Mouse (Mus musculus) adrenal gland (tissue): ENCODE data around the gene Fads3.

Experiments used
- intact Hi-C: fragments of 180-260 bp; cut with DNase I; formaldehyde crosslinking; loops from one replicate; pipeline ENCODE4 v1.15.1; 2025

The Fads3 gene

DNA sequence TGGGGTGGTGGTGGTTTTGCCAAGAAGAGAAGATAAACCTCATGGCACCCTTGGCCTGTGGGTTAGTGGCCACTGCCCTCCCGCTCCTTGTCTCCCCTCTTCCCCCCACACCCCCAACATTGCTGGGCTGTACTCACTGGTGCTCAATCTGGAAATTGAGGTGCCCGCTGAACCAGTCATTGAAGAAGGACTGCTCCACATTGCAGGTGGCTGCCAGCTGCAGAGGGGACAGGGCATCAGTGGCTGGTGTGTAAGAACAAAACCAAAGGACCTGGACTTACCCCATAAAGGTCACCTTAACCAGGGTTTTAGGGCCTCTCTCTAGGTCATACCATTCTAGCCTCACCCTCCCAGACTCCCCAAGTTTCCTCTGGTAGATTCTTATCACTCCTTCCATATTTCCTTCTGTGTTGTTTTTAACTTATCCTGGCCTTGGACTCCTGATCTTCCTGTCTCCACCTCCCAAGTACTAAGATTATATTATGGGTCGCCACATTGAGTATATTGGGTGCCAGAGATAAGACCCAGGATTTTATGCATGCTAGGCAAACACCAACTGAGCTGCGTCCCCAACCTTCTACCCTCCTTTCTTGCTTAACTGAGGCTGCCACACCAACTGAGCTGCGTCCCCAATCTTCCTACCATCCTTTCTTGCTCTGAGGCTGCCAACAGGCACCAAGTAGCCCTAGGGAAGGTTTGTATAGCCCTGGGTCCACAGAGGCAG, 24.3 kb downstream of the Fads3 start:
- intact Hi-C loops, result no loop called here

DNA sequence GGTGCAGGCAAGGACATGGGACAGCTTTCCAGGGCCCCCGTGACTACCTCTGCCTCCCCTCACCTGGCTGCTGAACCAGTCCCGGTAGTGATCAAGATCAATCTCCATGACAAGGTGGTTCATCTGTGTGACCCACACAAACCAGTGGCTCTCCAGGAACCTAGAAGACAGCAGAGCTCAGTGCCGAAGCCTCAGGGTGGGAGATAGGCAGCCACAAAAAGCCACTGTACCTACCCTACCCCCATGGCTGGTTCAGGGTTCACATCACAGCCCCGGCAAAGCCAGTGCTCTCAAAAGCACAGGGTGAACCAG, 24.8 kb downstream of the Fads3 start:
- intact Hi-C loops, result no loop called here

DNA sequence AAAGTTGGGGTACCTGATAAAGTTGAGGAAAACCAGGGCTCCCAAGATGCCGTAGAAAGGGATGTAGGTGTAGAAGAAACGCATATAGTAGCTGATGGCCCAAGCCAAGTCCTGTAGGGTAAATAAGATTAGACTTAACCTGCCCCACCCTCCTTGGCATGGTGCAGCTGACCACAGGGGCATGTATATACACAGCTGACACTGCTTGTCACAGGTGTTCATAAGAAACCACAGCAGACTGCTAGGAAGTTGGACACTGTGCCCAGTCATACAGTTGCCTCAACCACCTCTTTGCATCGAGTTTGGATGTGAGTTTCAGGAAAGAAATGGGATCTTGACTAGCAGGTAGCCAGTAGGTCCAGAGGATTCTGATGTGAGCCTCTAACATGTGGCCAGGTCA, 25.1 kb downstream of the Fads3 start:
- intact Hi-C loops, result no loop called here

GRCm38 (mm10) chr19:10067701-10068100, 26.3 kb downstream of the Fads3 start:
- intact Hi-C loops, result no loop called here

DNA sequence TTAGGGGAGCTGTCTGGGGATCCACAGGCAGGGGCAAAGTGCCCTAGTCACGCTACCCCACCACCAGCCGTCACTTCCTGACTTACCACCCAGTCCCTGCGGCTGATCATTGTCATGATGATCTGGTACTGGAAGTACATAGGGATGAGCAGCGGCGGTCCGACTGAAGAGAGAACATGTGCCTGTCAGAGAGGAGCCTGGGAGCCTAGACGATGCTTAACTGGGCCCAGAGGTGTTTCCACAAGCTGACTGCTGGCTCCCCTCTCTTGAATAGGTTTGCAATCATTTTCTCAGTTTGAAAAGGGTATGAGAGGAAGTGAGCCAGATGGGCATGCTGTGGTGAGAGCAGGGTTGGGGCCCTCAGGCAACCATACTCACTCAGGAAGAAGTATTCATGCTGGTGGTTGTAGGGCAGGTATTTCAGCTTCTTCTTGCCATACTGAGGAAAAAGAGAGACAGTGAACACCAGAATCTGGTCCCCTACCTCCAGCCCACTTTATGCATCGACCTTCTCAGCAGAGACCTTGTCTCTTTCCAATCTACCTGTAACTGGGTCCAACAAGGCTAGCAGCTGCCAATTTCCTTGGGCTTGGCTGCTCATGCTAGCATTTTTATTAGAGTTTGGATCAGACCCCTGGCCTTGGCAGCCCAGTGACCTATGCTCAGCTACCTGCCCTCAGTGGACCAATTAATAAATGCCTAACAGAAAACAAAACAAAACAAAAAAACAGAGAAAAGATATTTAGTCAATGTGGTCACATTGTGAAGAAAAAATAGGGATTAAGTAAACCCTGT, 29.0 kb downstream of the Fads3 start:
- intact Hi-C loops, result no loop called here

GRCm38 (mm10) chr19:10071166-10071565, 29.8 kb downstream of the Fads3 start:
- intact Hi-C loops, result no loop called here

DNA sequence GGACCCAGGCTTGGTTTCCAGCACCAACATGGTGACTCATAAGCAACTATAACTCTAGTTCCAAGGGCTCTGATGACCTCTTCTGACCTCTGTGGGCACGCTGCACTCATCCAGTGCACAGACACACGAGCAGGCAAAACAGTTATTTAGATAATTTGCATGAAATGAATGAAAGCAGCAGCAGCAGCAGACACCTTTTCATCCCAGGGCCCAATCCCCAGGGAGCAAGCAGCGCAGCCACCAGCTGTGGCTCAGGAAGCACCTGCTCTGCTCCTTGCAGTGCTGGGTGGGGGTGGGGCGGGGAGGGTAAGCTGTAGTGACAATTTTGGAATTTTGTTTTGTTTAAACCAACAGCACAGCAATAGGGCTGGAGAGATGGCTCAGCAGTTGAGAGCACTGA, 30.5 kb downstream of the Fads3 start:
- intact Hi-C loops, result no loop called here

GRCm38 (mm10) chr19:10073145-10073544, 31.8 kb downstream of the Fads3 start:
- intact Hi-C loops, result no loop called here

DNA sequence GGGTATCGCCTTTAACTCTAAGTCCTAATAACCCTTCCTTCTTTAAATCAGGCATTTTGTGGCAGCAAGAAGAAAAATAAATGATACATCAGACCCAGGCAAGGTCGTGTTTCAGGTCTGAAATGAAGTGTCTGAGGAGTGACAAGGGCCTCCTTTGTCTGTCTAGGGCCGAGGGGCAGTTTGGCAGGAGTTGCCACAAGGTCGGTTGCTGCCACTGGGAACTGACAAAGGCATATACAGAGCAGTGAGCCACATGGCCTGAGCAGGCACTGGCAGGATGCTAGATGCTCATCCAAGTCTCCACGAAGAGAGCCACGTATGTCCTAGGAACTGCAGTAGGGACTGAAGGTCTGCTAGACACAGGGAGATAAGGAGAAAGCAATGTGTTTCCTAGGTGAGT, 37.0 kb downstream of the Fads3 start:
- intact Hi-C loops, result no loop called here

DNA sequence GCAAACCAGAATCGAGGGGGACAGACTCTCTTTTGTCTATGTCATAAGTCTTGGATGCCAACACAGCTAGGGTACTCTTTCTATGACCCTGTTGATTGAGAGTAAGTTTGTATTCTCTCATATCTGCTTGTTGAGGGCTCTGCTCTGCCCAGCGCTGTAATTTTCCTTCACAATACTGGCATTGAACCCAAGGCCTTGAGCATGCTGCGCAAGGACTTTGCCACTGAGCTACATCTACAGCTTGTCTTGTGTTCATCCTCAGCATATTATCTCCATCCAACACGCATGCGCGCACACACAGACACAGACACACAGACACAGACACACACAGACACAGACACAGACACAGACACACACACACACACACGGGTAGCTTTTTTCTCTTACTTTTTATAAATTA, 39.0 kb downstream of the Fads3 start:
- intact Hi-C loops, result no loop called here

DNA sequence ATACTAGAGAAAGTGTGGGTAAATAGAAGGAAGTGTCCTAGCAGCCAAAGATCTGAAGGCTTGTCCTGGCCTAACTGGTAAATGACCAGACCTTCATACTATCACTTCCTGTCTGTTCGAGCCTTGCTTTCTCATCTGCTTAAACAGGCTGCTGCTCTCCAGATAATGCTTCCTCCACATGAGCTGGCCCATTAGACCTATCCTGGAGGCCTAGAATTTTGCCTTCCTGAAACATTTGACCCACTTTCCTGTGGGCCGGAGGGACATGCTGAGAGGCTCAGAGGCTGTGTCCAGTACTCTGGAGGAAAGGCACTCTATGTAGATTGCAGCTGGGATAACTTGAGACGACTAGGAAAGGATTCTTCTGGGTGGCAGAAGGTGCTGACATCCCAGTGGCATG, 40.7 kb downstream of the Fads3 start:
- intact Hi-C loops, result no loop called here

GRCm38 (mm10) chr19:10085454-10085853, 44.1 kb downstream of the Fads3 start:
- intact Hi-C loops, result no loop called here

DNA sequence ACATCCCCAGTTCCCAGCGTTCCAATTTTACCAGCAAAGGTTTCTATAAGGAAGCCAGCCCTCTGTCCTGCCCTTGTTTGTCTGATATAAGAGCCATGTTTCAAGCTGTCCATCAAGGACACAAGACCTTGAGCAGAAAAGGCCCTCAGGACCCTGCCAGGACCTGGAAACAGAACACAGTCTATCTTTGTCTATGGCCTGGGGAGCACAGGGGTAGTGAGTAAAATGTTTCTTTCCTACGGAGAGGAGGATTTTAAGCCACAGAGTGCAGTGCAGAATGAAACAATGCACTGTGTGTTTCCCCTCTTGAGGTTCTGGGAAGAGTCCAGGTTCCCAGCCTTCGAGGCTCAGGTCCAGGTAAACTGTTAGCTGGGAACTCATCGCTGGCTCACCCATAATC, 45.6 kb downstream of the Fads3 start:
- intact Hi-C loops, result no loop called here

DNA sequence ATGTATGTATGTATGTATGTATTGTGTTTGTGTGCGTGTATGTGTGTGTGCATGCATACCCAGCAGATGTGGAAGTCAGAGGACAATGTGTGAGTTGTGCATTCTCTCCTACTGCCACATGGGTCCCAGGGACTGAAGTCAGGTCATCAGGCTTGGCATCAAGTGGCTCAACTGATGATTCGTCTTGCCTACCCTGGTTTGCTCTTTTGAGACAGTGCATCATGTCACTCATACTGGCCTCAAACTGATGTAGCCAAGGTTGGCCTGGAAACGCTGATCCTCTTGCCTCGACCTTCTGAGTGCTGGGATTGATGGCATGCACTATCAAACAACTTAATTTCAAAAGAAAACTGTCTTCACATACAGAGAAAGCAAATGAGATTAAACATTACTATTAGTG, 52.5 kb downstream of the Fads3 start:
- intact Hi-C loops, result no loop called here

GRCm38 (mm10) chr19:10094695-10095094, 53.3 kb downstream of the Fads3 start:
- intact Hi-C loops, result loop anchor here (5.0 kb wide), 1 partner anchor 32 kb away; no protein-coding TSS in a partner anchor

- intact Hi-C loops, result loop anchor here (5.0 kb wide), 1 partner anchor 34 kb away; no protein-coding TSS in a partner anchor
These were observed 55.1 kb downstream of the Fads3 start for GRCm38 (mm10) chr19:10096371-10096876.

DNA sequence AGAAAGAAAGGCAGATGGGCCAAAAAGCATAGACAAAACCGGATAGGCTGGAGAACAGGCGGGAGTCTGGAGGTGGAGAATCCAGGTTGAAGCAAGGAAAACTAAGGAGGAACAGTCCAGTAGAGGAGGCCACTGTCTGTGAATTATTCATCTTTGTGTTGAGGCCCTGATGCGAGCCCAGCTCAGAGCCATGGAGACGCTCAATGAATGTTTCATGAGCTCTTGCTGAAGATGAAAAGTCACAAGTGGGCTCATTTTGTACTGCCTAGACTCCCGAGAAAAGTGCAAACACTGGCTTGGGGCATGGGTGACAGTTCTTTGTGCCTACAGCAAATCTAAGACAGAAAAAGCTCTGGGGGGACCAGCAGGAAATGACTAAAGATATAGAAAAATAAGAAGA, 56.5 kb downstream of the Fads3 start:
- intact Hi-C loops, result loop anchor here (5.0 kb wide), 1 partner anchor 36 kb away; no protein-coding TSS in a partner anchor

DNA sequence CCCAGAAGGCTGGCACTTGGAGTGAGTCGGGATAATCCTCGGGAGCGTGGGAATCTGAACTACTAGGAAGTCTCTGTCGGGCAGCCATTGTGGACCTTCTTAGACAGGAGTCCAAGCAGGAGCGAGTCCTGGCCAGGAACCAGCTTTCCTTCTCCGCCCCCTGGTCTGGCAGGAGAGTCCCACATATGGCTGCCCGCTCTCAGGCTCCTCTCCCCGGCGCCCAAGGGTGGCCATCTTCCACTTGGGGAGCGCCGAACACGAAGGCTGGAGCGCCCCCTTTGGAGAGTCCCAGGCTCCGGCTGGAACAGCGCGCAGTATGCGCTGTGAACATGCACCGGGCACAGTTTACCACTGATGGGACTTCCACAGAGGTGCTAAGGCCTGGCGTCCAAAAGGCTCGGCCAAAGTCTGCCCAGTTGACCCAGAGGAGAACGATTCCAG, 59.3 kb downstream of the Fads3 start:
- intact Hi-C loops, result loop anchor here (2.0 kb wide), 1 partner anchor 82 kb away; the partner anchor contains the start of gene Fads1

DNA sequence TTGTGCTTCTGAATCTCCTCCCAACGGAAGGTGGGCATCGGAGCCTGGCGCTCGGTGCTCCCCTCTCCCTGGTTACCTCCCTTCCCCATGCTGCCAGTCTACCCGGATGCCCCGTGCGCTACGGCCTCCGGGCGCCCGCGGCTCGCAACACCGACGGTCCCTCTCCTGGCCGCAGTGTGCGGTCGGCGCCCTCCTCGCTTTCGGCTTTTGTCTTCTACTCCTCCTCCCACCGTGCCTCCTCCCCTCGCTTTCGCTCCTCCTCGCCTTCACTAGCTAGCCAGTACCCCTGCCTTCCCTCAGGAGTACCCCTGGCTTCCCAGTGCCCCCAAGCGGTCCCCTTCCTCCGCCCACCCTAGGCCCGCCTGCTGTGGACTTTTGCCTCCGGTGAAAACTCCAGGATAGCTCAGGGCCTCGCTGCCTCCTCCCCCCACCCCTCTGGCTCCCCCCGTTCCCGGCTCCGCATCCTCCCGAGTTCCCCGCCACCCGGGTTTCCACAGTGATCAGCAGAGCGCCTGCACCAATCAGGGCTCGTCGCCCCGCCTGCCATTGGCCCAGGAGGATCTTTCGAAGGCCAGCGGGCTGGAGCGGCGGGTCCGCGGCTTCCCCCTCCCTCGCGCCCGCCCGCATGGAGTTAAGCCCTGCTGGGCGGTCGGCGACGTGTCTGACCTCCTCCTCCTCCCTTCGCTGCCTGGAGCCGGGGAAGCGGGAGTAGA, 60.1 kb downstream of the Fads3 start, which contains the start of gene Fads2:
Gene Fads2, minus strand, starts transcription at position 406 of the 713 bp plus-strand sequence.
- intact Hi-C loops, result loop anchor here (2.0 kb wide), 1 partner anchor 81 kb away; the partner anchor contains the start of gene Fads1

DNA sequence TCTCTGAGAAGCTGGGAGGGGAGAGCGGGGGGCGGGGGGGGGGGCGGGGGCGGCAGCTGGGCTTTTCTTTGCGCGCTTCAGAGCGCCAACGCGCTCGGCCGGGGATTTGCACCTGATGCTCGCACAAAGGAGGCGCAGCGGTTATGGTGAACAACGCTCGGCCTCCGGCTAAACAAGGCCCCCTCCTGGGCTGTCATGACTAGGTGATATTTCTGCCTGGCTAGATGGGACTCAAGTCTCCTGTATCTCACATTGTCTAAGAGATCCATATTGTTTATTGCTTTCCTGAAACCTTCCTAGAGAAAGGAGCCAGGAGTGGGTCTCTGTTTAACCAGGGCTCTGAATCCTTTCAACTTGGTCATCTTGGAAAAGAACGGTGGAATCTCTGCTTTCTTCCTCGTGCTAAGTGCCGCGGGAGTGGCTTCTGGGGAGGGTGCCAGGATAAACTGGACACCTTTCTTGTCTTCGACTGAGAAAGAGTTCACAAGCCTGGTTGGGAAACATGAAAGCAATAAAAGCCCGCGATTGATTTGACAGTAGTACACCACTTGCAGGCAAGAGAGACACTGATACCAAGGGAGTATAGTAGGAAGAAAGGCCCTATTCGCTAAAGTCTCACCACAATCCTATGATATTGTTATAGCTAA, 60.8 kb downstream of the Fads3 start:
- intact Hi-C loops, result no loop called here

GRCm38 (mm10) chr19:10104234-10104633, 62.9 kb downstream of the Fads3 start:
- intact Hi-C loops, result no loop called here
